Mouse (Mus musculus): ENCODE data around the gene Snrpa1.
"Not testable (repeated sequence)": the region's sequence is repeated elsewhere in the genome, so short reads cannot be mapped to it uniquely, and the experiment has no call there.

Snrpa1 gene

GRCm38 (mm10) chr7:66058703-66059102 lies at the start of gene Snrpa1:
Snrpa1 (plus strand) TSS chr7:66059003.
- no peak for DNase-seq (ENCODE audit: low spot score)

- DNase-seq (ENCODE audit: low spot score) = no peak
These were observed 48.3 kb upstream of the Snrpa1 start for GRCm38 (mm10) chr7:66010518-66010917.

- no peak for DNase-seq (ENCODE audit: low spot score)
These were observed 31.1 kb upstream of the Snrpa1 start for GRCm38 (mm10) chr7:66027747-66028146.

GRCm38 (mm10) chr7:66028766-66029512 lies 29.9 kb upstream of the Snrpa1 start:
- DNase-seq (ENCODE audit: low spot score) = no peak

GRCm38 (mm10) chr7:66036809-66037208 lies 22.0 kb upstream of the Snrpa1 start:
- DNase-seq (ENCODE audit: low spot score) = no peak

GRCm38 (mm10) chr7:66038261-66038660 lies 20.5 kb upstream of the Snrpa1 start:
- no peak for DNase-seq (ENCODE audit: low spot score)

- no peak for DNase-seq (ENCODE audit: low spot score)
These were observed 20.1 kb upstream of the Snrpa1 start for GRCm38 (mm10) chr7:66038730-66039129.

GRCm38 (mm10) chr7:66040026-66040814 lies 18.6 kb upstream of the Snrpa1 start:
- DNase-seq (ENCODE audit: low spot score) = no peak

- DNase-seq (ENCODE audit: low spot score) = no peak
These were observed 15.0 kb upstream of the Snrpa1 start, which contains the start of gene Gm45213 for GRCm38 (mm10) chr7:66043552-66044459. Gm45213 (plus strand) TSS chr7:66043602.

- DNase-seq (ENCODE audit: low spot score) = no peak
These were observed 14.2 kb upstream of the Snrpa1 start for GRCm38 (mm10) chr7:66044617-66045016.

GRCm38 (mm10) chr7:66046921-66047918 lies 11.6 kb upstream of the Snrpa1 start:
- DNase-seq (ENCODE audit: low spot score) = no peak

- DNase-seq (ENCODE audit: low spot score) = no peak
These were observed 10.8 kb upstream of the Snrpa1 start for GRCm38 (mm10) chr7:66047975-66048374.

- DNase-seq (ENCODE audit: low spot score) = no peak
These were observed 10.2 kb upstream of the Snrpa1 start for GRCm38 (mm10) chr7:66048446-66049230.

GRCm38 (mm10) chr7:66053946-66054483 lies 4.8 kb upstream of the Snrpa1 start:
- DNase-seq (ENCODE audit: low spot score) = no peak

GRCm38 (mm10) chr7:66055356-66055755 lies 3.4 kb upstream of the Snrpa1 start:
- not testable (repeated sequence) for DNase-seq (ENCODE audit: low spot score)

GRCm38 (mm10) chr7:66060066-66060956 lies 1.5 kb downstream of the Snrpa1 start:
- DNase-seq (ENCODE audit: low spot score) = peak; percentile 92

GRCm38 (mm10) chr7:66061057-66061456 lies 2.3 kb downstream of the Snrpa1 start:
- no peak for DNase-seq (ENCODE audit: low spot score)

- DNase-seq (ENCODE audit: low spot score) = no peak
These were observed 17.6 kb downstream of the Snrpa1 start for GRCm38 (mm10) chr7:66076411-66076810.
